Mouse (Mus musculus) kidney, adult 2 months (tissue): Measurements from ENCODE around the gene Gpr183. TPM values are rescaled to one million over a fixed set of nuclear protein-coding genes. Genes with fewer than 3 reads are reported as not detected.

ENCODE experiments used
- DNase-seq: peaks from one replicate; pipeline ENCODE4 v3.0.0; 2021
- H3K27ac ChIP-seq: fragments of 200-500 bp; 2 replicates; pipeline ENCODE4 v1.5.1; 2012; ENCODE audit warnings: low read depth, low read length, control low read depth, inconsistent platforms; ENCODE audit not compliant: insufficient read depth
- H3K27me3 ChIP-seq: fragments of 200-500 bp; replicated peaks from 2 replicates; pipeline ENCODE4 v1.6.1; 2012; ENCODE audit warnings: mild to moderate bottlenecking, moderate library complexity, low read length, inconsistent platforms; ENCODE audit not compliant: control insufficient read depth, insufficient read depth
- H3K36me3 ChIP-seq: fragments of 200-500 bp; 2 replicates; pipeline ENCODE4 v1.6.1; 2012; ENCODE audit warnings: mild to moderate bottlenecking, moderate library complexity, low read length, inconsistent platforms; ENCODE audit not compliant: control insufficient read depth, insufficient read depth
- H3K4me1 ChIP-seq: fragments of 200-500 bp; 2 replicates; pipeline ENCODE4 v1.6.1; 2011; ENCODE audit warnings: low read length; ENCODE audit not compliant: control insufficient read depth, insufficient read depth
- H3K4me3 ChIP-seq: fragments of 200-500 bp; 2 replicates; pipeline ENCODE4 v1.5.1; 2011; ENCODE audit warnings: mild to moderate bottlenecking, low read depth, low read length, control low read depth; ENCODE audit not compliant: insufficient read depth
- CTCF ChIP-seq: fragments of 200-500 bp; conservative IDR thresholded peaks from 2 replicates; pipeline ENCODE4 v1.5.1; 2011; ENCODE audit warnings: low read depth, mild to moderate bottlenecking, control low read depth, low read length, moderate library complexity, mixed read lengths; ENCODE audit not compliant: insufficient read depth, insufficient read length
- POLR2A ChIP-seq: fragments of 200-500 bp; IDR thresholded peaks from one replicate; pipeline ENCODE4 v1.6.1; 2011; ENCODE audit warnings: low read depth, low read length, control low read depth
- WGBS: fragments of 180-500 bp; shearing (Covaris S2); methylation state at CpG from one replicate; pipeline ENCODE4 v1.1.7; 2018; 5-methylcytosine and 5-hydroxymethylcytosine counted together
- polyA plus RNA-seq: library from polyadenylated mRNA; depleted of rRNA; stranded (reverse); fragments of >200 nt; gene quantifications from 2 replicates; pipeline ENCODE4 v1.2.3, GENCODE M21; 2012

The Gpr183 gene
- polyA plus RNA-seq, 1 experiment = 1.7 TPM

GRCm38 (mm10) chr14:121981531-121981930 is 16.5 kb upstream of the Gpr183 start:
- H3K27ac ChIP-seq = no peak overlapping the region
- WGBS = 64% methylated on average over 1 of the region's 1 CpGs

GRCm38 (mm10) chr14:121973114-121973513 is 8.1 kb upstream of the Gpr183 start:
- no peaks in the 10 kb centered on the region for H3K36me3 ChIP-seq
- no peak overlapping the region for H3K27ac ChIP-seq
- TF ChIP-seq POLR2A (no peak), CTCF (no peak)
- no peak for DNase-seq
- H3K4me3 ChIP-seq = no peak overlapping the region
- H3K27me3 ChIP-seq = no peaks in the 10 kb centered on the region
- H3K4me1 ChIP-seq = no peaks in the 10 kb centered on the region
- WGBS = 87% methylated on average over 10 of the region's 10 CpGs

More at GRCm38 (mm10) chr14:121981531-121981930, 16.5 kb upstream of the Gpr183 start:
- no peak for TF ChIP-seq POLR2A
- TF ChIP-seq CTCF = no peak
- no peak for DNase-seq
- Histone ChIP-seq H3K27me3 (no peaks in the 10 kb centered on the region), H3K4me3 (no peak overlapping the region), H3K36me3 (no peaks in the 10 kb centered on the region), H3K4me1 (peaks cover 11% of the 10 kb centered on the region)

- Histone ChIP-seq H3K36me3 (no peaks in the 10 kb centered on the region), H3K4me3 (no peak overlapping the region), H3K27ac (no peak overlapping the region), H3K4me1 (no peaks in the 10 kb centered on the region), H3K27me3 (no peaks in the 10 kb centered on the region)
- 93% methylated on average over 1 of the region's 1 CpGs for WGBS
- no peak for DNase-seq
- TF ChIP-seq POLR2A (no peak), CTCF (no peak)
Observed at GRCm38 (mm10) chr14:121970402-121970801, 5.4 kb upstream of the Gpr183 start.

- Histone ChIP-seq H3K27ac (no peak overlapping the region), H3K4me1 (peaks cover 3% of the 10 kb centered on the region; the same call in 1 of the 2 replicates), H3K36me3 (no peaks in the 10 kb centered on the region), H3K4me3 (no peak overlapping the region), H3K27me3 (no peaks in the 10 kb centered on the region)
- TF ChIP-seq POLR2A = no peak
- no peak for TF ChIP-seq CTCF
- WGBS = 90% methylated on average over 4 of the region's 4 CpGs
- DNase-seq = no peak
Observed at GRCm38 (mm10) chr14:121967095-121967494, 2.1 kb upstream of the Gpr183 start.

- Histone ChIP-seq H3K27me3 (no peaks in the 10 kb centered on the region), H3K4me3 (no peak overlapping the region), H3K27ac (no peak overlapping the region), H3K4me1 (peaks cover 3% of the 10 kb centered on the region; the same call in 1 of the 2 replicates), H3K36me3 (no peaks in the 10 kb centered on the region)
- TF ChIP-seq POLR2A (no peak), CTCF (no peak)
- 85% methylated on average over 4 of the region's 4 CpGs for whole genome bisulfite sequencing
- DNase-seq = no peak
Observed at GRCm38 (mm10) chr14:121965461-121965860, 466 bp upstream of the Gpr183 start.

- TF ChIP-seq CTCF (no peak), POLR2A (no peak)
- 46% methylated on average over 4 of the region's 4 CpGs for WGBS
- no peak for DNase-seq
- no peak overlapping the region for H3K4me3 ChIP-seq
- H3K4me1 ChIP-seq = peaks cover 3% of the 10 kb centered on the region; the same call in 1 of the 2 replicates
- no peaks in the 10 kb centered on the region for H3K27me3 ChIP-seq
- no peaks in the 10 kb centered on the region for H3K36me3 ChIP-seq
- no peak overlapping the region for H3K27ac ChIP-seq
Observed at GRCm38 (mm10) chr14:121963942-121964335, 1.1 kb downstream of the Gpr183 start.

GRCm38 (mm10) chr14:121963251-121963941 is 1.6 kb downstream of the Gpr183 start:
- no peak for DNase-seq
- Histone ChIP-seq H3K4me1 (peaks cover 3% of the 10 kb centered on the region; the same call in 1 of the 2 replicates), H3K27me3 (no peaks in the 10 kb centered on the region), H3K36me3 (no peaks in the 10 kb centered on the region), H3K4me3 (no peak overlapping the region), H3K27ac (no peak overlapping the region)
- WGBS = 54% methylated on average over 9 of the region's 9 CpGs
- TF ChIP-seq POLR2A (no peak), CTCF (no peak)
